Mouse (Mus musculus) cerebellum, adult 18-20 months (tissue): Measurements from ENCODE around the gene Spryd7.
"Not testable (repeated sequence)": the region's sequence is repeated elsewhere in the genome, so short reads cannot be mapped to it uniquely, and the experiment has no call there.

Source experiments
- DNase-seq, 2 experiments: peaks; one replicate each; pipeline ENCODE4 v3.0.0; 2021

The Spryd7 gene

GRCm38 (mm10) chr14:61556289-61557147 is at the start of gene Spryd7:
Spryd7 (minus strand) TSS chr14:61556886.
- peak; percentile 99 for DNase-seq

- not testable (repeated sequence) for DNase-seq
Measured at GRCm38 (mm10) chr14:61606088-61606487, 49.4 kb upstream of the Spryd7 start.

GRCm38 (mm10) chr14:61604081-61604480 is 47.4 kb upstream of the Spryd7 start:
- DNase-seq = no peak

GRCm38 (mm10) chr14:61603069-61603755 is 46.5 kb upstream of the Spryd7 start:
- DNase-seq = no peak

- no peak for DNase-seq
Measured at GRCm38 (mm10) chr14:61601348-61601747, 44.7 kb upstream of the Spryd7 start.

- DNase-seq = peak; percentile 88 to 92
Measured at GRCm38 (mm10) chr14:61599057-61599806, 42.5 kb upstream of the Spryd7 start.

GRCm38 (mm10) chr14:61597968-61598367 is 41.3 kb upstream of the Spryd7 start, which contains the start of gene Trim13:
Trim13 (plus strand) TSS chr14:61598247.
- DNase-seq = no peak

- DNase-seq = no peak
Measured at GRCm38 (mm10) chr14:61596719-61597426, 40.2 kb upstream of the Spryd7 start.

- DNase-seq = no peak
Measured at GRCm38 (mm10) chr14:61589288-61590065, 32.8 kb upstream of the Spryd7 start.

- DNase-seq = no peak
Measured at GRCm38 (mm10) chr14:61575941-61576340, 19.3 kb upstream of the Spryd7 start.

GRCm38 (mm10) chr14:61575066-61575465 is 18.4 kb upstream of the Spryd7 start:
- no peak for DNase-seq

GRCm38 (mm10) chr14:61572131-61572530 is 15.4 kb upstream of the Spryd7 start:
- no peak for DNase-seq

- peak; percentile 81 to 90 for DNase-seq
Measured at GRCm38 (mm10) chr14:61571366-61571765, 14.7 kb upstream of the Spryd7 start.

- no peak for DNase-seq
Measured at GRCm38 (mm10) chr14:61569344-61569743, 12.7 kb upstream of the Spryd7 start.

- not testable (repeated sequence) for DNase-seq
Measured at GRCm38 (mm10) chr14:61566211-61566610, 9.5 kb upstream of the Spryd7 start.

- DNase-seq = no peak
Measured at GRCm38 (mm10) chr14:61559856-61560255, 3.2 kb upstream of the Spryd7 start.

GRCm38 (mm10) chr14:61558901-61559300 is 2.2 kb upstream of the Spryd7 start:
- DNase-seq = no peak

- no peak for DNase-seq
Measured at GRCm38 (mm10) chr14:61555931-61556288, 776 bp downstream of the Spryd7 start.

- DNase-seq = no peak
Measured at GRCm38 (mm10) chr14:61548614-61549013, 8.1 kb downstream of the Spryd7 start.

- DNase-seq = not testable (repeated sequence)
Measured at GRCm38 (mm10) chr14:61537772-61538171, 18.9 kb downstream of the Spryd7 start.

- DNase-seq = no peak
Measured at GRCm38 (mm10) chr14:61536631-61537264, 19.9 kb downstream of the Spryd7 start.
